Mouse (Mus musculus) CD8-positive naive resting alpha-beta T cell, adult 57 days (primary cell): Measurements from ENCODE around the gene Gm5157. TPM values are rescaled to one million over a fixed set of nuclear protein-coding genes. Genes with fewer than 3 reads are reported as not detected.

ENCODE experiments used
- total RNA-seq: library from RNA; stranded (reverse); gene quantifications from one replicate; pipeline ENCODE4 v1.2.4, GENCODE M21; 2023

Gene Gm5157
- total RNA-seq: not detected

DNA sequence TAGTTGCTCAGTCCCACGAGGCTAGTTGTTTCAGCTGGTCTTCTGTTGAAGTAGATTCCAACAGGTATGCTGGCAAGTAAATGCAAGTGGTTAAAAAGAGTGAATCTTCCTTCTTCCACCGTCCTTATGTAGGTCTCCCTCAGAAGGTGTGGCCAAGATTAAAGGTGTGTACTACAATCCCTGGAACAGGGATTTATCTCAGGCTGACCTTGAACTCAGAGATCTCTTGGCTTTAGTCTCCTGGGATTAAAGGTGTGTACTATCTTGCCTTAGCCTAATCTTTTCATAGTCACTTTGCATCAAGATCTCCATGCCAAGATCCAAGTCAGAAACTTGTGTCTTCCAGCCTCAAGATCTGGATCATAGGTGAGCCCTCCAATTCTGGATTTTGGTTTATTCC, at the start of gene Gm5157:
Gene Gm5157 (minus strand): TSS at position 101 of the 400 bp plus-strand sequence.

DNA sequence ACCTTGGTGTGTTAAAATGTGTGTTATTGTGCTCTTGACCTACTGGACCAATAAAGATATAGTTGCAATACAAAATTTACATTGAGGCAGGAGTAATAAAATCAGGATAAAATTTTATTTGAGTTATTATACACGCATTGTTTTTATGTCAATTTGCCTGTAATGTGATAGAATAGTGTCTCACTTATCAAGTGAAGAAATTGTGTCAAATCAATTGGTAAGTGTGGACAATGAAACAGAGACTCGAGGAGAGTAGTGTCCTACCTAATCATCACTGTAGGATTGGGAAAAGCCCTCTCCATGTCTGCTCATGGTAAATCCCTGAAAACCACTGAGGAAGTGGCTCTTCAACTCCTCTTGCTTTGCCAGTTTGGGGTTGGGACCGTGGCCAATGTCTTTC, 28.3 kb downstream of the Gm5157 start, which contains the start of gene Vmn1r123:
Gene Vmn1r123 (plus strand): TSS at position 301 of the 400 bp plus-strand sequence.

Other genes starting within 250 kb of the Gm5157 start
- gene Vmn1r119, start 178.0 kb downstream of the Gm5157 start, total RNA-seq: not detected
- not detected for gene Vmn1r120, start 136.6 kb downstream of the Gm5157 start, total RNA-seq
- gene Vmn1r121, start 91.9 kb downstream of the Gm5157 start, total RNA-seq: not detected
- not detected for gene Vmn1r122, start 56.3 kb downstream of the Gm5157 start, total RNA-seq
- not detected for gene Vmn1r123, start 28.2 kb downstream of the Gm5157 start, total RNA-seq
- gene Vmn1r124, start 70.2 kb upstream of the Gm5157 start, total RNA-seq: not detected
- gene Vmn1r125, start 81.8 kb upstream of the Gm5157 start, total RNA-seq: not detected
- gene Vmn1r126, start 111.0 kb upstream of the Gm5157 start, total RNA-seq: not detected
- gene Vmn1r127, start 129.4 kb upstream of the Gm5157 start, total RNA-seq: not detected
- gene Vmn1r128, start 158.9 kb upstream of the Gm5157 start, total RNA-seq: not detected
- gene Vmn1r129, start 170.9 kb upstream of the Gm5157 start, total RNA-seq: not detected
- not detected for gene Gm6882, start 242.3 kb upstream of the Gm5157 start, total RNA-seq